Mouse (Mus musculus): Measurements from ENCODE around the gene Pnpla1. TPM values are rescaled to one million over a fixed set of nuclear protein-coding genes. Genes with fewer than 3 reads are reported as not detected.

The Pnpla1 gene
- polyA plus RNA-seq, 2 experiments = 2.7 to 4.5 TPM

DNA sequence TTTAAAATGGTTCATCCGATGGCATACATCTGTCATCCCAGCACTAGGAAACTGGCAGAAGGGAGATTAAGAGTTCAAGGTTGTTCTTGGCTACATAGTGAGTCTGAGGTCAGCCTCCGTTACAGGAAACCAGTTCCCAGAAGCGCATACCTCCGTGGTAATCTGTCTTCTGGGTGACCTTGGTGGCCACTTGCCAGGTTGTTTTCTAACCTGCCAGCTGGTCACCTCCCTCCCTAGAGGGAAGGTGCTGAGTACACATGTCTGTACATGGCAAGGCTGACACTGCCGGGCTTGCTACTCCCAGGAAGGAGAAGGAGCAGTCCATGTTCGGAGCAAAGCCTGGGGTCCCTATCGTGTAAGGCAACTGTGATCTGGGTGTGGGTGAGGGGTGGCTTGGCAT is 16.6 kb downstream of the Pnpla1 start:
- H3K27me3 ChIP-seq (ENCODE audit: control insufficient read depth, insufficient read depth, low read length) = no peaks in the 10 kb centered on the region
- H3K4me1 ChIP-seq (ENCODE audit: control insufficient read depth, insufficient read depth, low read length) = no peaks in the 10 kb centered on the region
- no peak for TF ChIP-seq POLR2A (IDR thresholded peaks at IDR 0.05; ENCODE audit: borderline replicate concordance, extremely low read depth, insufficient read depth, insufficient read length)
- WGBS = 70% methylated on average over 7 of the region's 7 CpGs
- H3K4me2 ChIP-seq (replicated peaks; ENCODE audit: low read depth, low read length, severe bottlenecking) = no peak overlapping the region
- ATAC-seq (ENCODE audit: low FRiP score, low read depth) (no peak), DNase-seq (ENCODE audit: low spot score) (no peak)
- H3K9me3 ChIP-seq (ENCODE audit: control insufficient read depth, low read length) = no peaks in the 10 kb centered on the region; the same call in 1 of the 2 replicates
- no peak overlapping the region for H3K4me3 ChIP-seq (replicated peaks; ENCODE audit: low read length)
- H3K27ac ChIP-seq (replicated peaks; ENCODE audit: low read depth, low read length) = no peak overlapping the region
- H3K9ac ChIP-seq (ENCODE audit: low read depth, low read length, severe bottlenecking) = no peak overlapping the region
- H3K36me3 ChIP-seq (ENCODE audit: control insufficient read depth, insufficient read depth, low read length) = no peaks in the 10 kb centered on the region

DNA sequence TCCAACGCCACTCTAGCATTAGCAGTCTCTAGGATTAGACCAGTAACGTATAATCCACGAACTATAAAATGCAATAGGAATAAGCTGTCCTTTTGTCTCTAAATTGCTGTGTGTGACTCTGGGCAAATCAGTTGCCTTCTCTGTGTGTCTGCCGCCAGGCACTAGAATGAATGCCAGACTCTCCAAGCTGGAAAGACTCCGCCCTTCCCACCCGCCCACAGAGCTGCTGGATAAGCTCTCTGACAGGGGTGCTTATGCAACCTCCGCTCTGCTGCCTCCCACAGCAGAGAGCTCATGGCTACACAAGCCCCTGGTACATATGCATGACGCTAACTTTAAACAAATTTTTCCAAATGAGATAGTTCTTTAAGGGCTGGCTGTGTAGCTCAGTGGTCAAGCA is 17.1 kb downstream of the Pnpla1 start:
- WGBS = 42% methylated on average over 8 of the region's 8 CpGs
- Histone ChIP-seq H3K4me1 (ENCODE audit: control insufficient read depth, insufficient read depth, low read length) (0 out of 2 replicates have a peak, but pooled peaks cover 3% of the 10 kb centered on the region), H3K36me3 (ENCODE audit: control insufficient read depth, insufficient read depth, low read length) (no peaks in the 10 kb centered on the region), H3K4me2 (replicated peaks; ENCODE audit: low read depth, low read length, severe bottlenecking) (no peak overlapping the region), H3K27ac (replicated peaks; ENCODE audit: low read depth, low read length) (no peak overlapping the region), H3K9ac (ENCODE audit: low read depth, low read length, severe bottlenecking) (no peak overlapping the region), H3K9me3 (ENCODE audit: control insufficient read depth, low read length) (no peaks in the 10 kb centered on the region; the same call in 1 of the 2 replicates), H3K4me3 (replicated peaks; ENCODE audit: low read length) (no peak overlapping the region), H3K27me3 (ENCODE audit: control insufficient read depth, insufficient read depth, low read length) (no peaks in the 10 kb centered on the region)
- no peak for TF ChIP-seq POLR2A (IDR thresholded peaks at IDR 0.05; ENCODE audit: borderline replicate concordance, extremely low read depth, insufficient read depth, insufficient read length)
- DNase-seq (ENCODE audit: low spot score) (peak; percentile 44), ATAC-seq (ENCODE audit: low FRiP score, low read depth) (no peak)

DNA sequence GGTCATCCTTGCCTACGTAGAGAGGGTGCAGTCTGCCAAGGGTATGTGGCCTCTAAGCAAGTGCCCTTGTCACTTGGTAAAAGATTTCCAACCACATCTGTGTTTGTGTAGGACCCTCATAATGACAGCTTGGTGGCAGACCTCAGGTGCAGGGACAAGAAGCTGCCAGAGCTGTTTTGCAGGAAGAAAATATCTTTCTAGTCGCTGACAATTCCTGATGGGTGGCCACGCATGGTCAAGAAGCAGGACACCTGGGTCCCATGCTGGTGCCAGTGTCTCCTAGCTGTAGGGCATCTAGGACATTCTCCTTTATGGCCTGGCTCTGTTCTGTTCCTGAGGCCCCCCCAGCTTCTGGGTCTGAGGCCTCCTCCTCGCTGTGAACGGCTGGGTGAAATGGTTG is 18.1 kb downstream of the Pnpla1 start:
- no peak overlapping the region for H3K27ac ChIP-seq (replicated peaks; ENCODE audit: low read depth, low read length)
- WGBS = 59% methylated on average over 5 of the region's 5 CpGs
- H3K9ac ChIP-seq (ENCODE audit: low read depth, low read length, severe bottlenecking) = 0 out of 2 replicates have a peak overlapping the region, but pooled peaks have one; percentile 0
- DNase-seq (ENCODE audit: low spot score) (no peak), ATAC-seq (ENCODE audit: low FRiP score, low read depth) (no peak)
- H3K4me2 ChIP-seq (replicated peaks; ENCODE audit: low read depth, low read length, severe bottlenecking) = no peak overlapping the region
- H3K9me3 ChIP-seq (ENCODE audit: control insufficient read depth, low read length) = no peaks in the 10 kb centered on the region; the same call in 1 of the 2 replicates
- no peak overlapping the region for H3K4me3 ChIP-seq (replicated peaks; ENCODE audit: low read length)
- no peaks in the 10 kb centered on the region for H3K27me3 ChIP-seq (ENCODE audit: control insufficient read depth, insufficient read depth, low read length)
- TF ChIP-seq POLR2A (IDR thresholded peaks at IDR 0.05; ENCODE audit: borderline replicate concordance, extremely low read depth, insufficient read depth, insufficient read length) = no peak
- no peaks in the 10 kb centered on the region for H3K36me3 ChIP-seq (ENCODE audit: control insufficient read depth, insufficient read depth, low read length)
- 0 out of 2 replicates have a peak, but pooled peaks cover 3% of the 10 kb centered on the region for H3K4me1 ChIP-seq (ENCODE audit: control insufficient read depth, insufficient read depth, low read length)

DNA sequence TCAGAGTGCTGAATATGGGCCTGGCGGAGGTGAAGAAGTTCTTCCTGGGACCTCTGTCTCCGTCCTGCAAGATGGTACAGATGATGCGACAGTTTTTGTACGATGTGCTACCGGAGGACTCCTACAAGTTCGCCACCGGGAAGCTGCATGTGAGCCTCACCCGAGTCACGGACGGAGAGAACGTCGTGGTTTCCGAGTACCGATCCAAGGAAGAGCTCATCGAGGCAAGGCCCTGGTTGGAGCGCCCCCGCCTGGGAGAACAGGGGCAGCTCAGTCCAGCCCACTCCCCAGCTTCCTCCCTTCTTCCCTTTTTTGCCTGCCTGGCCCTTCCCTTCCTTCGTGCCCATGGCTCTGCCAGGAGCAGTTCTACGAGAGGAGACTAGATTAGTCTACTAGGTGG is 18.6 kb downstream of the Pnpla1 start:
- H3K36me3 ChIP-seq (ENCODE audit: control insufficient read depth, insufficient read depth, low read length) = no peaks in the 10 kb centered on the region
- peak overlapping the region; percentile 0; the same call in 1 of the 2 replicates for H3K9ac ChIP-seq (ENCODE audit: low read depth, low read length, severe bottlenecking)
- no peaks in the 10 kb centered on the region; the same call in 1 of the 2 replicates for H3K9me3 ChIP-seq (ENCODE audit: control insufficient read depth, low read length)
- 0 out of 2 replicates have a peak, but pooled peaks cover 3% of the 10 kb centered on the region for H3K4me1 ChIP-seq (ENCODE audit: control insufficient read depth, insufficient read depth, low read length)
- no peak for TF ChIP-seq POLR2A (IDR thresholded peaks at IDR 0.05; ENCODE audit: borderline replicate concordance, extremely low read depth, insufficient read depth, insufficient read length)
- 17% methylated on average over 19 of the region's 19 CpGs for WGBS
- H3K27me3 ChIP-seq (ENCODE audit: control insufficient read depth, insufficient read depth, low read length) = no peaks in the 10 kb centered on the region
- ATAC-seq (ENCODE audit: low FRiP score, low read depth) = no peak
- no peak for DNase-seq (ENCODE audit: low spot score)
- H3K4me3 ChIP-seq (replicated peaks; ENCODE audit: low read length) = no peak overlapping the region
- no peak overlapping the region for H3K27ac ChIP-seq (replicated peaks; ENCODE audit: low read depth, low read length)
- H3K4me2 ChIP-seq (replicated peaks; ENCODE audit: low read depth, low read length, severe bottlenecking) = no peak overlapping the region

DNA sequence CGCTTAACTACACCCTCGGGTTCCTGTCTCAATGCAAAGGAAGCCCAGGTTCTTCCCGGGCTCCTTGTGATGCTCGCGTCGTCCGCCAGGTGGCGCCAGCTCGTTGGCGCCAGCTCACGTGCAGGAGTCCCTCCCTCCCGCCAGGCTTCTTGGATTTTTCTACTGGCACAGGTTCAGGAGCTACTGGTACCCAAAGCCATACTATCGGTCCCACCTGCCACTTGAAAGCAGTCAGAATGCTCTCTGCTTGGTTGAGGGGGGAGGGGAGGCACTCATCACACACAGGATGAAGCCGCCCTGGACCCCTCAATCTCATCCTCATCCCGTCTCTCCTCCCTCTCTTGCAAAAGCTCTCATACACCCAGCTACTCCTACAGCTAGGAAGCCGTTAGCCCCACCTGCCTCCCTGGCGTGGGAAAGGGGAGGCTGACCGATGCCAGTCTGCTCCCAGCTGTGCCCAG is 21.8 kb downstream of the Pnpla1 start:
- TF ChIP-seq POLR2A (IDR thresholded peaks at IDR 0.05; ENCODE audit: borderline replicate concordance, extremely low read depth, insufficient read depth, insufficient read length) = no peak
- H3K4me2 ChIP-seq (replicated peaks; ENCODE audit: low read depth, low read length, severe bottlenecking) = no peak overlapping the region
- H3K9ac ChIP-seq (ENCODE audit: low read depth, low read length, severe bottlenecking) = no peak overlapping the region
- peak; percentile 65 for DNase-seq (ENCODE audit: low spot score)
- H3K36me3 ChIP-seq (ENCODE audit: control insufficient read depth, insufficient read depth, low read length) = no peaks in the 10 kb centered on the region
- H3K4me3 ChIP-seq (replicated peaks; ENCODE audit: low read length) = no peak overlapping the region
- WGBS = 6% methylated on average over 18 of the region's 18 CpGs
- no peak; the same call in 1 of the 2 replicates for ATAC-seq (ENCODE audit: low FRiP score, low read depth)
- no peak overlapping the region for H3K27ac ChIP-seq (replicated peaks; ENCODE audit: low read depth, low read length)
- H3K9me3 ChIP-seq (ENCODE audit: control insufficient read depth, low read length) = no peaks in the 10 kb centered on the region
- H3K27me3 ChIP-seq (ENCODE audit: control insufficient read depth, insufficient read depth, low read length) = no peaks in the 10 kb centered on the region
- 0 out of 2 replicates have a peak, but pooled peaks cover 3% of the 10 kb centered on the region for H3K4me1 ChIP-seq (ENCODE audit: control insufficient read depth, insufficient read depth, low read length)

Measured in limb, embryonic 14.5 days (tissue).